Mouse (Mus musculus): ENCODE data around the gene Far2. TPM values are rescaled to one million over a fixed set of nuclear protein-coding genes. Genes with fewer than 3 reads are reported as not detected.

Gene Far2
- polyA plus RNA-seq, 1 experiment from 2014 or later, result 6.6 TPM

Other genes with a start within 250 kb of the Far2 start
- gene Ergic2, start 165.1 kb downstream of the Far2 start, polyA plus RNA-seq (2016; fragmentation: Nextera tagmentation; extraction: Ambion mirVana), result 206 and 221 TPM in 2 replicates

All from embryonic facial prominence, embryonic 12.5 days (tissue).